Mouse (Mus musculus) cerebellum, adult 9-10 months (tissue): ENCODE measurements around the gene Olfr71.

Experiments used
- DNase-seq: peaks from one replicate; pipeline ENCODE4 v3.0.0; 2022

Olfr71 gene

GRCm38 (mm10) chr4:43711821-43712220 is 1.8 kb upstream of the Olfr71 start:
- DNase-seq: peak; percentile 85

- no peak for DNase-seq
Observed at GRCm38 (mm10) chr4:43705991-43706390, 4.1 kb downstream of the Olfr71 start.

GRCm38 (mm10) chr4:43703851-43704250 is 6.2 kb downstream of the Olfr71 start:
- no peak for DNase-seq

GRCm38 (mm10) chr4:43703439-43703838 is 6.6 kb downstream of the Olfr71 start:
- DNase-seq: no peak

GRCm38 (mm10) chr4:43700707-43701106 is 9.3 kb downstream of the Olfr71 start, which contains the start of gene Olfr70:
TSS of gene Olfr70 (minus strand) at chr4:43700807.
- no peak for DNase-seq

GRCm38 (mm10) chr4:43696561-43696960 is 13.5 kb downstream of the Olfr71 start:
- DNase-seq: peak; percentile 66

GRCm38 (mm10) chr4:43695249-43695671 is 14.8 kb downstream of the Olfr71 start:
- no peak for DNase-seq

- DNase-seq: no peak
Observed at GRCm38 (mm10) chr4:43694439-43695248, 15.4 kb downstream of the Olfr71 start.

GRCm38 (mm10) chr4:43693806-43694241 is 16.2 kb downstream of the Olfr71 start:
- no peak for DNase-seq

GRCm38 (mm10) chr4:43691026-43691425 is 19.0 kb downstream of the Olfr71 start:
- no peak for DNase-seq

GRCm38 (mm10) chr4:43690021-43690420 is 20.0 kb downstream of the Olfr71 start:
- DNase-seq: no peak

- no peak for DNase-seq
Observed at GRCm38 (mm10) chr4:43679416-43680043, 30.5 kb downstream of the Olfr71 start.

- no peak for DNase-seq
Observed at GRCm38 (mm10) chr4:43678541-43678940, 31.5 kb downstream of the Olfr71 start.

GRCm38 (mm10) chr4:43675608-43676007 is 34.4 kb downstream of the Olfr71 start:
- DNase-seq: no peak

- no peak for DNase-seq
Observed at GRCm38 (mm10) chr4:43674974-43675373, 35.1 kb downstream of the Olfr71 start.

GRCm38 (mm10) chr4:43673703-43674102 is 36.4 kb downstream of the Olfr71 start:
- no peak for DNase-seq

GRCm38 (mm10) chr4:43672070-43672469 is 38.0 kb downstream of the Olfr71 start:
- peak; percentile 93 for DNase-seq

- peak; percentile 81 for DNase-seq
Observed at GRCm38 (mm10) chr4:43669428-43669794, 40.6 kb downstream of the Olfr71 start.

- DNase-seq: peak; percentile 93
Observed at GRCm38 (mm10) chr4:43668782-43669427, 41.1 kb downstream of the Olfr71 start, which contains the start of the genes Tmem8b and Fam221b. TSS of gene Tmem8b (plus strand) at chr4:43668971. TSS of gene Fam221b (minus strand) at chr4:43669145.

- DNase-seq: peak; percentile 55
Observed at GRCm38 (mm10) chr4:43666412-43666811, 43.6 kb downstream of the Olfr71 start.

- peak; percentile 67 for DNase-seq
Observed at GRCm38 (mm10) chr4:43657146-43657545, 52.9 kb downstream of the Olfr71 start.

GRCm38 (mm10) chr4:43656339-43657109 is 53.5 kb downstream of the Olfr71 start, which contains the start of gene Hint2:
TSS of gene Hint2 (minus strand) at chr4:43656466.
- peak; percentile 100 for DNase-seq
